Mouse (Mus musculus) cerebellum, adult 2 months (tissue): ENCODE data around the gene Zranb3.

ENCODE experiments used
- CTCF ChIP-seq: fragments of 200-500 bp; IDR thresholded peaks from 2 replicates; pipeline ENCODE4 v1.5.1; 2011; ENCODE audit warnings: low read depth, mild to moderate bottlenecking, control low read depth, low read length, moderate library complexity, borderline replicate concordance; ENCODE audit not compliant: insufficient read depth
- POLR2A ChIP-seq: fragments of 200-500 bp; IDR thresholded peaks from 2 replicates; pipeline ENCODE4 v1.6.1; 2011; ENCODE audit warnings: low read length, control low read depth, borderline replicate concordance; ENCODE audit not compliant: insufficient read depth

DNA sequence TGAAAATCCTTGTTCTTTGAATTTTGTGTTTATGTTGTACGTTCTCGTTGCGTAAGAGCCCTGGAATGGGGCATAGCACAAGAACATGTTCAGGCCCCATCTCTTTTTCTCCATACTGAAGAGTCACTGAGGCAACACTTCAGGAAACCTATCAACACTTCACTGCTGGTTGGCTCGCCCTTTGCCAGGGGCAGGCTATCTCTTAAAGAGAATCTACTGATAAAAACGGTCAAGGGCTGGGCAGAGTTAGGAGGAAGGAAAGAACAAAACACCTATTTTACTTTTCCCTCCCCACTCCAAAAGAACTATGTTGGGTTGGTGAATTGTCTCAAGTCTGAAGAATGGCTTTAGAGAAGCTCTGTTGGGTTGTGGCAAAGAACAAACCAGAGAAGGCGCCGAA, 55.9 kb downstream of the Zranb3 start:
- TF ChIP-seq POLR2A = no peak
- TF ChIP-seq CTCF = no peak
